Mouse (Mus musculus): ENCODE data around the gene Gnl3.

Gnl3 gene

GRCm38 (mm10) chr14:31018860-31019291 is at the start of gene Gnl3, which contains the start of gene Pbrm1:
Gene Gnl3 (minus strand): TSS chr14:31019152.
Gene Pbrm1 (plus strand): TSS chr14:31019138.
- WGBS: under 1% methylated on average over 52 of the region's 53 CpGs

- WGBS: 22% methylated on average over 1 of the region's 1 CpGs
These were observed 43.3 kb upstream of the Gnl3 start for GRCm38 (mm10) chr14:31062277-31062676.

- WGBS: 98% methylated on average over 1 of the region's 1 CpGs
These were observed 26.9 kb upstream of the Gnl3 start for GRCm38 (mm10) chr14:31045817-31046216.

- WGBS: 92% methylated on average over 5 of the region's 5 CpGs
These were observed 26.3 kb upstream of the Gnl3 start for GRCm38 (mm10) chr14:31045296-31045695.

- WGBS: 72% methylated on average over 3 of the region's 3 CpGs
These were observed 6.8 kb upstream of the Gnl3 start for GRCm38 (mm10) chr14:31025785-31026184.

GRCm38 (mm10) chr14:31022579-31022978 is 3.6 kb upstream of the Gnl3 start:
- WGBS: 8% methylated on average over 1 of the region's 1 CpGs

GRCm38 (mm10) chr14:31019331-31020205 is 616 bp upstream of the Gnl3 start:
- 2% methylated on average over 39 of the region's 56 CpGs for WGBS

GRCm38 (mm10) chr14:31017854-31018253 is 1.1 kb downstream of the Gnl3 start:
- 2% methylated on average over 2 of the region's 2 CpGs for WGBS

GRCm38 (mm10) chr14:31016063-31016462 is 2.9 kb downstream of the Gnl3 start:
- 93% methylated on average over 1 of the region's 1 CpGs for WGBS

- WGBS: 94% methylated on average over 2 of the region's 2 CpGs
These were observed 5.0 kb downstream of the Gnl3 start for GRCm38 (mm10) chr14:31013928-31014327.

- 56% methylated on average over 3 of the region's 3 CpGs for WGBS
These were observed 7.4 kb downstream of the Gnl3 start for GRCm38 (mm10) chr14:31011588-31011987.

- 86% methylated on average over 5 of the region's 5 CpGs for WGBS
These were observed 12.2 kb downstream of the Gnl3 start for GRCm38 (mm10) chr14:31006779-31007178.

GRCm38 (mm10) chr14:31004527-31004926 is 14.4 kb downstream of the Gnl3 start:
- 86% methylated on average over 2 of the region's 2 CpGs for WGBS

GRCm38 (mm10) chr14:31001307-31002205 is 17.4 kb downstream of the Gnl3 start, which contains the start of the genes Glt8d1 and Spcs1:
Gene Glt8d1 (plus strand): TSS chr14:31001400.
Gene Spcs1 (minus strand): TSS chr14:31001672.
- WGBS: under 1% methylated on average over 84 of the region's 84 CpGs

GRCm38 (mm10) chr14:31000816-31001306 is 18.1 kb downstream of the Gnl3 start:
- WGBS: under 1% methylated on average over 21 of the region's 21 CpGs

GRCm38 (mm10) chr14:31000356-31000755 is 18.6 kb downstream of the Gnl3 start:
- WGBS: 56% methylated on average over 10 of the region's 10 CpGs

GRCm38 (mm10) chr14:30976222-30976621 is 42.7 kb downstream of the Gnl3 start:
- WGBS: 90% methylated on average over 3 of the region's 3 CpGs

GRCm38 (mm10) chr14:30974204-30974603 is 44.7 kb downstream of the Gnl3 start:
- 17% methylated on average over 6 of the region's 6 CpGs for WGBS
